Mouse (Mus musculus) small intestine, adult 2 months (tissue): Measurements from ENCODE around the gene Pitpnc1.

ENCODE experiments used
- CTCF ChIP-seq: fragments of 200-500 bp; IDR thresholded peaks from 2 replicates; pipeline ENCODE4 v1.5.1; 2012; ENCODE audit warnings: low read depth, mild to moderate bottlenecking, control low read depth, inconsistent platforms, low read length, moderate library complexity, mixed read lengths; ENCODE audit not compliant: insufficient replicate concordance, insufficient read length; ENCODE audit errors: extremely low read depth
- POLR2A ChIP-seq: fragments of 200-500 bp; IDR thresholded peaks from 2 replicates; pipeline ENCODE4 v1.6.1; 2012; ENCODE audit warnings: low read depth, mild to moderate bottlenecking, control low read depth, inconsistent platforms, low read length, moderate library complexity

DNA sequence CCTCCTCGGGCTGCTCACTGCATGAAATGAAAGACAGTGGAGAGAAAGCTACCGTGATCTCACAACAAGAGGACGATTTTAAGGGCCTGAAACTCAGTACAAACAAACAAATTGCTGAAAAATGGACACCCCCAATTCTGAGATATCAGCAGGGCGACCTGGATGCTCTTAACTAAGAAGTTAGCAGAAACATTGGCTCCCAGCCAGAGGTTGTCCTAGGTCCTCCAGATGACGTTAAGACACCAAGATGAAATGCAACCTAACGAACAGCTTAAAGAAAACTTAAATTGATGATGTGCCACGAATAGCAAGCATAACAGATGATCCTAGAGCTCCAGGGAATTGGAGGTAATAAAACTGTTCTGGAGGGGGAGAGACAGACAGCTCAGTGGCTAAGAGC, 69.7 kb downstream of the Pitpnc1 start:
- TF ChIP-seq POLR2A (no peak), CTCF (no peak)
